Mouse (Mus musculus) adrenal gland, adult 8-10 months (tissue): ENCODE measurements around the gene Fbxo8. TPM values are rescaled to one million over a fixed set of nuclear protein-coding genes. Genes with fewer than 3 reads are reported as not detected.

ENCODE experiments used
- DNase-seq: peaks from one replicate; pipeline ENCODE4 v3.0.0; 2022
- total RNA-seq, 4 experiments: library from RNA; stranded (reverse); gene quantifications; 2 replicates each; pipeline ENCODE4 v1.2.4; 2022

The Fbxo8 gene
- 10 to 100 TPM; 48.2 to 63.7 (median 53.0) TPM for total RNA-seq

DNA sequence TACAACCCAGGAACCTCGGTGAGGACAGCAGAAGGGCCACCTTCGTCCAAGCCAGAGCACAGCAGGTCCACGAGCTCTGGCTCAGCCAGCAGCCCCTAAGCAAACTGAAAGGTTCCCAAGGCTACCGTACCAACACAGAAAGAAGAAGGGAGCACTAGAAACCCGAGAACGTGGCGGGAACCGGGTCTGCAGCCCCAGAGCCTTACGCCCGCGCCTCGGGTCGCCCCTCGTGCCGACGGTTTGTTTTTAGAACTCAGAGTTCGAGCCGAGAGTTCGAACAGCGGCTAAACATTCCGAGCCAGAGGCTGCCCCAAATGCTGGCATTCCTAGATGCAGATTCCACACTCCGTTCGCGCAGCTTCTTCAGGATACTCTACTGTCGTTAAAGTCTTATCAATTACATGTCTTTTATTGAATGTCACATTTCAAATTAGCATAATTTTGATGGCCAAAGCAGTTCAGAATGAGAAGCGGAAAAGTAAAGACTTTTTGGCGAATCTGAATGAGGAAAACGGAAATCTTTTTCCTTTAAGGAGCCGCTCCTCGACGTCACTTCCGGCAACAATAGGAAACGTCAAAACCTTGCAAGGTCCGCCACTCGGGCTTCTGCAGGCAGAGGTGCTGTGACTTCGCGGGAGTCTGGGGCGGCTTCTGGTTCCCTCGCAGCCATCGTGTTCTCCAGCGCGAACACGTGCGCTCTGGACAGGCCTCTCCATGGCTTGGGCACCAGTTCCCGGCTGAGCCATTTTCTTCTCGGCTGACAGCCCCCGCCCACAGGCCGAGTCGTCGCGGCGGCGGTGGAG, at the start of gene Fbxo8, which contains the start of gene Cep44:
Gene Fbxo8 (plus strand): TSS at position 533 of the 803 bp plus-strand sequence.
Gene Cep44 (minus strand): TSS at position 490 of the 803 bp plus-strand sequence.
- peak; percentile 66 for DNase-seq

DNA sequence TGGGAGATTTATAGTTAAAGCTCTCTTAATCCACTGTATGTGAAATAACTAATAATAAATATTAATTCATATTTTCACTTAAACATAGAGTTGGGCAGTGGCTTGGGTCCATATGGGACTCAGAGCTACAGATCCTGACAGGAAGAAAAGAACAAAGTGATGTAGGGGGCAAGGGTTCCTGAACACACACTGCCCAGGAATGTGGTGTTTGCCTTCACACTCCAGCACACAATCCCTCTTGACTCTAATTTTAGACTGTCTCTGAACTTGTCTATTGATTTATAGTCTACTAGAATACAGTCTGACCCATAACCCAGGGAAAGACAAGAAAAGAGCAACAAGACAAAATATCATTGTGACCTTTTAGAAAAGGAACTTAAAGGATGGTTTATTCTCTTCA, 49.0 kb upstream of the Fbxo8 start:
- no peak for DNase-seq

DNA sequence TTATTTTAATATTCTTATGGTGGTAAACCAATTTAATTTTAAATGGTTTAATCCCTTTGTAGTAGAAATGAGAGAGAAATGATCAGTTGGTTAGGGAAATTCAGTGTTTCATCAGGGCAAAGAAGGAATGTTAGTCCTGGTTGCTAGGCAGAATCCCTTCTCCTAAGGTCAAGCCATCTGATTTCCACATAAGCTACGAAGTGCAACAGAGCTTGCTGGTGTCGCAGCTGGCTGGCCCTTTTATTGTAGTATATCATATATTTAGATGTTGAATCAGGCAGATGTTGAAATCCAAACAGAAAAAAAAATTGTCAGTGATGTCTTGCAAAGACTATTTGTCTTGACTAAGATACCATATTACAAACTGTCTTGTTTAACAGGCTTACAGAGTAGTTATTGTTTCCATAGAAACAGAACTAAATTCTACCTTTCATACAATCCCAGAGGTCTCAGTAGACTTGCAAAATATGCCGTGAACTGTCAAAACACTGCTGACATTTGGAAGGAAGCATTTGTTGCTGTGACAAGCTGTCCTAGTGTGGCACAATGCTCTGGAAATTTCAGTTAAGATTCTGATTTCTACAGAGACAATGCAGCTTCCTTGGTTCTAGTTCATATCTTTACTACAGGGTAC, 42.5 kb upstream of the Fbxo8 start:
- no peak for DNase-seq

DNA sequence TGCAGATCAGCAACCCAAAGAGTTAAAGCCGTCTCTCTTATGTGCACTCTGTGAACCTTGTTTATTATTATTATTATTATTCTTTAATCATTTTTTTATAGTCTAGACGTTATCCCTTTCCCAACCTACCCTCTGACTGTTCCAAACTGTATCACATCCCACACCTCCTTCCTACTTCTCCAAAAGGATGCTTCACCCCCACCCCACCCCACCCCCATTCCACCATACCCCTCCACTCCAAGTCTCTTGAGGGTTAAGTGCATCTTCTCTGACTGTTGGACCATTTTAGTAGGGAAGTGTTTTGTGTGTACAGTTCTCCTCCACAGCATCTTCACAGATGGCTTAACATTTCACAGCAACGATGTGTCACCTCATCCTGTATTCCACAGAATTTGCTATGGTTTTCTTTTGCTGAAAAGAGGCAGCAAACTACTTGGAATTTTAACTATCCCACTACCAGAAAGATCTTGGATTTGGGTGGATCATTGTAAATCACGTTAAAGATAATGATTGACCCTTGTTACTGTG, 41.9 kb upstream of the Fbxo8 start:
- no peak for DNase-seq

DNA sequence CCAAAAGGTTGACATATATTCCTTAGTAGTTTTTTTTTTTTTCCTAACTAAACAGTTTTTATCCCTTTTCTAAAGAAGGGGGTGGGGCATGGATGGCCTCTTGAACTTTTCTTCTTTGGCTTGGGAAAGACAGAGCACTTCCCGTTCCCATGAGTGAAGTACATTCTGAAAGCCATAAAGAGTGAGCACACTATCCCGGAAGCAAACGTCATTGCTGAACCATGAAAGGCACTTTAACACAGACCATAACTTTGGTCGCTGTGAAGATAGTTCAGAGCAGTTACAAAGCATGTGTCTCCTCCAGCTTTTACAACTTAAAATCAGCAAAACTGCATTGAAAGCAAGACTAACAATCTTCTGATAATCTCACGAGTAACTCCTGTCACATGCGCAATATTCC, 32.0 kb upstream of the Fbxo8 start:
- no peak for DNase-seq

DNA sequence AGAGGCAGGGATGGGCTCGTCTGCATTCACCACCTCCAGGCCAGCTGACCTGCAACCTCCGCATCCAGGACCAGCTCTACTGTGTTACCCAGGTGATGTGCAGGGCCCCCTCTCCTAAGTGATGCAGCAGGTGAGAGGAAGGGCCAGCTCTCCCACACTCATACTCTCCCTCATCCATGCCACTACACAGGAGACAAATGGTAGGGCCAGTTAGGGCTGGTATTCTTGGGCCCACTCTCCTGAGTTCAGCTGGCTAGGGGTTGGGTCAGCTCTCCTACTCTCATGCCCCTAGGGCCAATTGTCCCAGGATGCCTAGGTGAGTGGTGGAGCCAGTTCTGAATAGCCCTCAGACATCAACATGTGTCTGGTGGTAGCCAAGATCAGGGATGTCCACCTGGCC, 30.6 kb upstream of the Fbxo8 start:
- no peak for DNase-seq

DNA sequence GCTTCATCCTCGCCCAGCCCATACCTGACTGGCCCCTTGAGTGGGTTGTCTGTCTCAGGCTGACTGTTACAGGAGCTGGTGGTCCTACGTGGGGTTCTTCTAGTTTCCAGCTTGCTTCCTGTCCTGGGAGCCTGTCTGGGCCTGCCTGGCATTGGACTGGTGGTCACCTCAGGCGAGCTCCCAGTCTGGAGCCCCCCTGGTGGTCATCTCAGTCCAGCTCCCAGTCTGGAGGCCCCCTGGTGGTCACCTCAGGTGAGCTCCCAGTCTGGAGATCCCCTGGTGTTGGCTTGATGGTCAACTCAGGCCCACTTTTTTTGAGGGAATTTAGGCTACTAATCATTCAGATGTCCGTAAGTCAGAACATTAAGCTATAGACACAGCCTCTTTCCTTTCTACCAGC, 29.8 kb upstream of the Fbxo8 start:
- DNase-seq = no peak

DNA sequence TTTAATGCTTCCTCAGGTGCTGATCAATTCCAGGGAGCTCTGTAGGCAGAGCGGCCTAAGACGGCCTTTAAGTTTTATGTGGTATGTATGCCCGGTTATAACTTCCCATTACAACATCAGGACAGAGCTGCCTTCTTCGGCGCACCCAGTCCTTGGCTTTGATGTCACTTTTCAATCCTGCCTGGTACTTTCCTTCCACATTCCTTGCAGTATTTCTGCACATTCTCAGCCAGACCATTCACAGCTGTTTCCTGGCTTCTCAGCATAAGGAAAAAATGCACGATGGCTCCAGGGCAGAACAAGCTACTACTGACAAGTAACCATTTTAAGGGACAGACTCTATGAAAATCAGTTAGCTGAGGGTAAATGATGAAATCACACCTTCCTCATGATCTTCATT, 22.0 kb upstream of the Fbxo8 start:
- DNase-seq = no peak

DNA sequence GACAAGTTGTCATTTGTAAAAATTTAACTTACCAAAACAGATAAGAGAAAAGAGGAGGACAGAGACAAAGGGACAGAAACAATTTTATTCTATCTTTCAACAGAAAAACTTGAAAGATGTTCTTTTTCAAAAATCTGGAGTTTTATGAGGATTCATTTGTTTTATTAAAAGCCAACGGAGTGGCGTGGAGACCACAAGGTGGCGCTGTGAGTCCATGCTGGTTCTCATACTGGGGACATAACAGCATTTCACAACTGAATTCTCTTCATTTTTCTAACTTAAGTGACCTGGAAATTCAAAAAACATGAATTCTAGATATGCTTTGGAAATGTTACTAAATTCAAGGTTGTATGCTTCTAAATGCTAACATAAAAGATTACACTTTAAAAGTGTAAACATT, 20.5 kb upstream of the Fbxo8 start:
- DNase-seq = no peak

DNA sequence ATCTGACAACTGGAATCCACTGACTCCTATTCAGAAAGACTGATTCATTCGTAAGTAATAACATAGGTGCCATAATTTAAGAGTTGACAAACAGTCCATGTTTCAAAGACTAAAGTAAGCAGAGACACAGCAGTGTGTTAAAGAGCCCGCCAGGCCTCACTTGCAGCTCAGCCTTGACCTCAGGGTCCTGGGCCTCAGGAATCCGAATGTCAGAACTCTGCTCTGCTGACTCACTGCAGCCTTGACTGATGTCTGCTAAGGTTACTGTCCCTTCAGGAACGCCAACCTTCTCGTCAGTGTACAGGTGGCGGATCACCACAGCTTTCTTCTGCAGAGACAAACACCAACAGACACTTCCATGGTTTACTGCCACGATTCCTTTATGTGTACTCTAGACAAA, 10.2 kb upstream of the Fbxo8 start:
- peak; percentile 56 for DNase-seq

DNA sequence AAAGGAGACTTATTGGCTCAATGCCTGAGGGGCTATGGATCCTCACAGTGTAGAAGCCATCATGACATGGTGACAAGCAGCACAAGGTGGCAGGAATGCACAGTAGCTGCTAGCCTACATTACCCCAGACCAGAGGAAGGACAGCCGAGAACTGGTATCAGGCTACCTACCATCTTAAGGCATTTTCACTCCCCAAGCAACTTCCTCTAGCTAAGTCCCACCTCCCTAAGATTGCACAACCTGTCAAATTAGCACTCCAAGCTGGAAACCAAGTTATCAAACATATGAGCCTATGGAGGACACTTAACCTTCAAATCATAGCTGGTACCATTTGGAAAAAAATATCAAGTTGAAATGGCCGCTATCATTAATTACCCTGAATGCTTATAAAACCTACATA, 3.0 kb upstream of the Fbxo8 start:
- DNase-seq = no peak

DNA sequence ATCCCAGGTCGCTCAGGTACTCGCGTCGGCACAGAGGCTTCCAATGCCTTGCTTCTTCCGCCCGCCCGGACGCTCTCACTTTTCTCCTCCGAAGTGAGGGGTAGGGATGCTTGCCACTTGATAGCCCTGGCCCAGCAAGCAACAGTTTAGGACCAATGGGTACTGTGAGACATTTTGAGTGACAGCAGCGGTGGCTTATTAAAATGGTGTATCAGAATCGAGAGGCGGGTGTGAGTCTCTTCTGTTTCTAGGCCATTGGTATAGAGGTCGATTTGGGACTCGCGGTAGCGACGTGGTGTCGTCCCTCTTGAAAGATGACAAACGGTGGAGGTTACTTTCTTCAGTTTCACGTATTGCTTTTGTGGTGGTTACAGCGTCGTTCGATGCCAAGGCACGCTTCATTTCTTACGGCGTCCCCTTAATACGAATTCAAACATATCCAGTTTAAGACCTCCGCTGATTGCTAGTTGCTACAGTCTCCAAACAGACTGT, 517 bp downstream of the Fbxo8 start:
- DNase-seq = peak; percentile 90

DNA sequence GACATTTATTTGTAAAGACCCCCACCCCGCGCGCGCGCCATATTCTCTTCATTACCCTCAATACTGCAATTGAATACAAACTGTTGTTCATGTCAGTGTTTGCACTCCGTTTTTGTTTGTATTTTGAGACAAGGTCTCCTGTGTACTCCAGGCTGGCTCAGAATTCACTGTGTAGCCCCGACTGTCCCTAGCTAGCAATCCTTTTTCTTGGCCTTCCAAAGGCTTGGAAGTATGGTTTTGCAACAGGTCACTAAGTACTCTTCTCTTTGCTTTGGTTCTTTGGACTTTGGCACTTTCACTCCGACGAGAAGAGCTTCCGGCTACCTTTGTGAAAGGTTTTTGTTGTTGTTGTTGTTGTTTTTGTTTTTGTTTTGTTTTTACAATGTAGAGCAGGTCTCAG, 1.2 kb downstream of the Fbxo8 start:
- no peak for DNase-seq

DNA sequence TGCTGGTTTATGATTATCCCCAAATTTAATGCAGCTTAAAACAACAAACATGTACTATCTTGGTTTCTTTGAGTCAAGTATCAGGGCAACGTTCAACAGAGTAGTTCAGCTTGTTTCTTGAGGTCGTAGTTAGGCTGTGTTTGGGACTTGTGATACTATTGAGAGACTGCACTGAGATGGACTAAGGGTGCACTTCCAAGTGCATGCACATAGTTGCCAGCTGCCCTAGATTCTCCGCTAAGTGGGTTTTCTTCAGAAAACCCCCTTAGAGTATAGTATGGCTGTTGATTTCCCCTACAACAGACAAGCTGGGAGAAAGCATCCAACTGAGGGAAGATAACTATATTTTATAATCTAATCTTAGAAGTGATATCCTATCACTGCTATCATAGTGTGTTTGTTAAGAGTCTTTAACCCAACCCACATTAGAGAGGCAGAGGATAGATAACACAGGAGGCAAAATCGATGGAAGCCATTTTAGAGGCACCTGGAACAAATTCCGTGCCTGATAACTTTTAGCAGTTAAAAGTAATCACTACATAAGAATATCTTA, 1.7 kb downstream of the Fbxo8 start:
- no peak for DNase-seq

DNA sequence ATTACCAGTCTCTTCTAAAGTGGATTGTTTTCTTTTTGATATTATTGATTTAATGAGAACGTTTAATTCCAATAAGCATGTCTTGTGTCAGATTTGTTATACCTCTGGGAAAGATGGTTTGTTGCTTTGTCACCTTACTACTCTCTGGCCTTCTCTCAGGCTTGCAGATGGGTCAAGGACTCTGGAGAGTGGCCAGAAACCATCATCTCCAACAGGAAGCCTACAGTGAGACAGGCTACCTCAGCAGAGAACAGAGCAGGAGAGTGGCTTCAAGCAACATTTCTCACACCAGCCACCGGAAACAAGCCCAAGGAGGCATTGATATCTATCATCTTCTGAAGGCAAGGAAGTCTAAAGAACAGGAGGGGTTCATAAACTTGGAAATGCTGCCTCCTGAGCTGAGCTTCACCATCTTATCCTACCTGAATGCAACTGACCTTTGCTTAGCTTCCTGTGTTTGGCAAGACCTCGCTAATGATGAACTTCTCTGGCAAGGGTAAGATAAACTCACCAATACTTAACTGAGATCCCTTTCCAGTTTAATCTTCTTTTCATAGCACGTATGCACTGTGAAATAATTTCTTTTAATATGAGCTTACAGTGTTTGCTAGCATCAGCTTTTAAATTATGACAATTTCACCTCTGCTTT, 13.6 kb downstream of the Fbxo8 start:
- DNase-seq = peak; percentile 52

DNA sequence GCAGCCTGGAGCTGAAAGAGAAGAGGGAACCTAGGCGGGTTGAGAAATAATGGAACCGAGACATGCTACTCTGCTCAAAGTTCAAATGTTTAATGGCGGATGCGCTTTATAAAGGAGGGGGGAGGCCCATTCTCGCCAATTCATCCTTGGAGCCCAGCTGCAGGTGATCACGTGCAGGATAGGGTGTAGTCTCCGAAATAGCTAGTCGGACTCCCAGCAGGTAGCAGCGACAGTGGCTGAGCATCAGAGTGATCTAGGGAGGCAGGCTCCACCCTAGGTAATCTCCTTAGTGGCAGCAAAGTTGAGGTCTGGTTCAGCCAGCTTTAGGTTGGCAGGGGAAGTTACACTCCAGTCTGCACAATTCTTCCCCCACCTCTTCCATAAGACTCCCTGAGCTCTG, 16.0 kb downstream of the Fbxo8 start:
- DNase-seq = no peak

DNA sequence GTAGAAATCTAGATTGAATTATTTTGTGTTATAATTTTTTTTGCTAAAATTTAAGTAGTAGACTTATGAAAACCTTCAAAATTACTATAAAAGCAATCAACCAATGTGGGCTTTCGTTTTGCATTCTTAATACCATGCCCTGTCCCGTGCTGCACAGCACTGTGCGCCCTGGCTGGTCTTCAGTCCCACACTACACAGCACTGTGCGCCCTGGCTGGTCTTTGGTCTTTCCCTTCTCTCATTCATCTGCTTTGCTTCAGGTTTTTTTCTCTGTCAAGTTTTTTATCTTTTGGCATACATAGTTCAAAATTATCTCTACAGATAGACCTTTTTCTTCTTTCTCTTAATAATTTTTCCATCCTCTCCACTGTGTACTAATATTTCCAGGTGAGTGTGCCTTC, 30.0 kb downstream of the Fbxo8 start:
- DNase-seq = no peak

DNA sequence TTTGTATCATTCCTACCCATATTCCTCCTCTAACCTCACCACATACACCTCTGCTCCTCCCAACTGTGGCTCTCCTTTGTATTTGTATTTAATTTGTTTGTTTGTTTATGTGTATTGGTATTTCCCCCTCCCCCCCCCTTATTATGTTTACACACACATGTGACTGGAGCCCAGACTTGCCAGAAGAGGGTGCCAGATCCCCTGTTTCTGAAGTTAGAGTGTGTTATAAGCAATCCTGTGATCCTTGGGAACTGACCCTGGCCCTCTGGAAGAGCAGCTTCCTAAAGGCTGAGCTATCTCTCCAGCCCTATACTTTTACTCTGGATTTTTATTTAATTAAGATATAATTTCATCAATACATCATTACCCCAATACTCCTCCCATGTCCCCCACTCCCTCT, 32.0 kb downstream of the Fbxo8 start:
- no peak for DNase-seq

DNA sequence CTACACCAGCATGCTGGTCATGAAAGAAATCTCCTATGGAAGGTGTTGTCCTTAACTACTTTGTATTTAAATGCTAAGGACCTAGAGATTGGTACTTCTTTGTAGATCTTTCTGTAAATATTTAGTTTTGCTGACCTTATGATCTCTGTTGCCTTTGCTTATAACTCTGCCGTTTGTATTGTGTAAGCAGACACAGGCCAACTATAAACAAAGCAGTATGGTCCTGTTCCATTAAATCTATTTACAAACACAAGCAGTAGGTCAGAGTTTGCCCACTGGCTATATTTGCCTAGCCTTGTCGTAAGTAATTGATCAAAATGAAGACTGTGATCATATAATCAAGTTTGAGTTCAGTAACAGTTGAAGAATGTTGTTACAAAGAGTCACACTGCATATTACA, 38.1 kb downstream of the Fbxo8 start:
- DNase-seq = no peak

DNA sequence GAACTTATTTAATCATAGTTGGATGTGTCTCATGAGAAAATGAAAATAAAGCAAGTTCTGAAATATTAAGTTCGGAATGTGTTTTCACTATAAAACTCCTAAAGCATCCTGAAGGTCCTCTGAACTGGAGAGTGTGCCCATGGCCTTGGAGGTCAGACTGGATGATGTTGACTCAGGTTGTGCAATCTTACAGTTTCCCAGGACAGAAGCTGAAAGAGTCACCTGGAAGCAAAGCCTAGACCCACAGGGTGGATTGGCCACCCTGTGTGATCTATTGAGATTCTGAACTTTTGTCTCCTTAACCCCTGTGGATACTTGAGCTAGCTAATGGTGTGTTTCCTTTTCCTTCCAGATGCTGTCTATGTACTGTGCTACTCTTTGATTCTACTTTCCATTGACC, 40.2 kb downstream of the Fbxo8 start:
- DNase-seq = no peak

DNA sequence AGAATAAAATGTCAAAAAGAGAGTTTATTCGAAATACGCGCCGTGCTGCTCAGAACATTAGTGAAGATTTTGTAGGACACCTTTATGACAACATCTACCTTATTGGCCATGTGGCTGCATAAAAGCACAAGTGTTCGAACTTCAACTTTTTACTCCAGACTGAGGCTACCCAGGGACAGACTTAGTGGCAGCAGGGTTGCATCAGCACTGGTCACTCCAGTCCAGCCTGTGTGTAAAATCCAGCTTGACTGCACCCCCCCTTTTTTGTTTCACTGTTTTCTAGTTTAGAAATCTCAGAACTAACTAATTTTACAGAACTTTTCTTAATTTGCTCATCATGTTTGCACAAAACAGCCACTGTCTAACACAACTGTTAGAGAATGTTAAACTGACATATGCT, 40.6 kb downstream of the Fbxo8 start:
- no peak for DNase-seq

DNA sequence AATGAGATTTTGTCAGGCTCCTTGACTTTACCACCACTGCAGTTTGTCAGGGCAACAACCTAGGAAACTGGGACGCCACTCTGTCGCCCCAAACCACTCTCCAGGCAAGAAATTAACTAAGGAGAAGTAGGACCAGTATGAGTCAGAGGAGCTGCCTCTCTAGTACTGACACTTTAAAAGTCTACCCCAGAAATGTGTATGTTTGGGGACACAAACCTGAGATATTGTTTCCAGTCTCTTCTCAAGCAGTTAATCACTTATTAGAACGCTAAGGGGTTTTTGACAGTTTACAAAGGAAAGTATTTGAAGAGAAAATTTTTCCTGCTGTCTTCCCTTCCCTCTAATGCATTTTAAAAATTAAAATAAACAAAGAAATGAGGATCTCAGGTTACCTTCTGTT, 55.6 kb downstream of the Fbxo8 start:
- no peak for DNase-seq

DNA sequence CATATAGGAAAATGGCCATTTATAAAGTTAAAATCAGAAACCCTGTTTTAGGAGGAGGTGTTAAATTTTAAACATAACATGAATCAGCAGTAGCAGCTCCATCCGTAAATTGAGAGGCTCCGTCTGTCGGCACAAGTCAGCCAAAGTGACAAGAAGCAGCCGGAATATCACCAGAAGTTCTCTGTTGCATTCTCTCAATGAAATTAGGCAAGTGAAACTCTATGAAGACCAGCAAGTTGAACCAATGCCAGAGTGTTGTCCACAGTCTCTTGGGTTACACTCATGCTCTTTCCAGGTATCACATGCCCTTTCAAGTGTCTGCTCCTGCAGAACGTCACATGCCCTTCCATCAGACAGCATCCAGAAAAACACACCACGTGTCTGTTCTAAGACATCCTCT, 60.8 kb downstream of the Fbxo8 start:
- DNase-seq = no peak
